Mouse (Mus musculus) urinary bladder, postnatal 25 days (tissue): ENCODE data around the gene Smoc2.

Experiments
- DNase-seq: peaks from one replicate; pipeline ENCODE4 v3.0.0; 2022; ENCODE audit warnings: low spot score

Gene Smoc2

GRCm38 (mm10) chr17:14279177-14279965 is at the start of gene Smoc2:
Gene Smoc2, plus strand, starts transcription at chr17:14279506.
- peak; percentile 36 for DNase-seq

DNA sequence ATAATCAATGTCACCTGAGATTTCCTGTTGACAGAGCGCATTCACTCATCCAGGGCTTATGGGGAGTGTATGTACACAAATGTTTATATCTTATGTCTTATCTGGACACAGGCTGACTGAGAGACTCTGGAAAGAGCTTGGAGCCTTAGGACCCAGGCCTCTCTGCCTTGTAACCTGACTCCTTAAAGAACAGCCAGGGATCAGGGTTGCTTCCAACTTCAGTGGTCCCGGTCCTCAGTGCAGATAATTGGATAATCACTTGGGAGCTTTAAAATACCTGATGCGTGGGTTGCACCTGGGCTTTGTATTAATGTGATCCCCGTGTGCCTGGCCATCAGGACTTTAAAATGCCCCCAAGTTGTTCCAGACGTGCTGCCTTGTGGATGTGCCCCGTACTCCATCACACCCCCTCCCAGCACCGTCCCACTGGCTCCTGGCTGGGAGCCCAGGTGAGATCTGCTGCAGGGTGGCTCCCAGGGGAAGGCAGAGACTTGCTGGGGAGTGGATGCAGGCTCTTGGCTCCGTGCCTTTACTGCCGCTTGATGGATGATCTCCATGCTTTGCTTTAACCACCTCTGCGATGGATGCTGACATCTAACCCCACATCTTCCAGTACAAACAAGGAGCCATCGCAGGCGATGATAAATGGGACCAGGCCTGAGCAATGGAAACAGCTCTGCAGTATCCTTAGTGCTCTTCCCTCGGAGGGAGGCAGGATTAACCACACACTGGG is 48.4 kb upstream of the Smoc2 start:
- DNase-seq: no peak

- peak; percentile 87 for DNase-seq
These were observed 46.7 kb upstream of the Smoc2 start for GRCm38 (mm10) chr17:14232629-14233028.

GRCm38 (mm10) chr17:14233658-14234057 is 45.6 kb upstream of the Smoc2 start:
- DNase-seq: no peak

GRCm38 (mm10) chr17:14234774-14235389 is 44.4 kb upstream of the Smoc2 start:
- DNase-seq: no peak

GRCm38 (mm10) chr17:14237134-14237533 is 42.2 kb upstream of the Smoc2 start:
- DNase-seq: no peak

DNA sequence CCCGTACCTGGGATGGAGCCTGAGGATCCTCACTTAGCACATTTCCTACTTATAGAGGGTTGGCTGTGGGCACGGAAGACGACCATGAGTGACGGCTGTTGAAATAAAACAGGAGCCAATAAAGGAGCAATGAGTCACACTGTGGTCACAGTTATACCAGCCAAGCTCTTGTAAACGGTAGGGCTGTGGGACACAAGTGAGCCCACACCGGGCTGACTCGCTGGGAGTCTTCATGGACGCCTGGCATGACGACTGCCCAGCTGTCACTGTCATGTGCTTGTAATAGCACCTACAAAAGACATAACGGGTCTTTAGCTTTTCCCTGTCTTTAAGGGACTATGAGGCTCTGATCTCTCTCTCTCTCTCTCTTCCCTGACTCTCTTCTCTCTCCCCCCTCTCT is 39.3 kb upstream of the Smoc2 start:
- no peak for DNase-seq

DNA sequence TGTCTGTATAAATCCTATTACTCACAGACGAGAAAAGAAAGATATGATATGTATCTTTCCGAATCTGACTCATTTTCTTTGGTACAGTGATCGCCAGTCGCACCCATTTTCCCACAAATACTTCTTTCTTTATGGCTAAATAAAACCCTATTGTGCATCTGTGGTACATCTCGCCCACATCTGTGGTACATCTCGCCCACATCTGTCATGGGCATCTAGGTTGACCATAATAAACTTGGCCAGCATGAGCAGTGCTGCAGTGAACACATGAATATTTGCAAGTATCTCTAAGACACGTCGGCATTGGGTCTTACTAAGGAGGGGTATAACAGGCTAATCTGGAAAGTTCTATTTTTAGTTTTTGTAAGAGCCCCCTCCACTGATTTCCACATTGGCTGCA is 36.7 kb upstream of the Smoc2 start:
- DNase-seq: no peak

- no peak for DNase-seq
These were observed 34.9 kb upstream of the Smoc2 start for GRCm38 (mm10) chr17:14244195-14244965.

DNA sequence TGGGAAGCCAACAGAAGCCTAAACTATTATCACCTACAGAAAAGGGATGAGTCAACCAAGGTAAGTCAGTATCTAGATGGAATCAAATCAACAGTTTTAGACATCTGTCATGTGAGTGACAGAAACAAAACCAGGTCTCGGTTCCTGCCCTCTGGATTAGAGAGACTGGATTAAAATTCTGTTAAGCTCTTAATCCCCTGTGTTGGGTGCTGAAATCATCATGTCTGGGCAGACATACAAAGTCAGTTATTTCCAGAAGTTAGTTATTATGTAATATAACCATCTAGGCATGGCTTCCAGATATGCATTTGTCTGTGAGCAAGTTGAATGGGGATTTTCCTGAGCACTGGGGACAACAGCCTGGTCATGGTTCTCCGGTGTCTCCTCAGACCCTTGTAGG is 33.0 kb upstream of the Smoc2 start:
- DNase-seq: no peak

GRCm38 (mm10) chr17:14247931-14248330 is 31.4 kb upstream of the Smoc2 start:
- DNase-seq: no peak

DNA sequence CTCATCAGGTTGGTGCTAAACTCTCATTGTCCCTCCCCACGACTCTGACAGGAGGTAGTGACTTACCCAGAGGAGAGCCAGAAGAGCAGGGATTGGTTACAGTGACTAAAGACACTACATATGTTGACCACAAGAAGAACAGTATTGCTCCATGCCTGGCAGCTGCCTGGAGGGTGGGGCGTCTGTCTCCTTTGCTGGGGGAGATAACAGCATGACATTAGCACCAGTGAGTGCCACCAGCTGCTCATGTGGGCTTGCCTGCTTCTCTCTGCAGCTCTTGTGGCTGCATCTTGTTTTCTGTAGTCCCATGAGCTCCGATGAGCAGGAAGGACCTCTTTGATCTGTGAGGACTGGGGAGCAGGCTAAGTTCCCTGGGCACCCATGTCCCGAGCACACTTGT is 29.7 kb upstream of the Smoc2 start:
- DNase-seq: peak; percentile 37

DNA sequence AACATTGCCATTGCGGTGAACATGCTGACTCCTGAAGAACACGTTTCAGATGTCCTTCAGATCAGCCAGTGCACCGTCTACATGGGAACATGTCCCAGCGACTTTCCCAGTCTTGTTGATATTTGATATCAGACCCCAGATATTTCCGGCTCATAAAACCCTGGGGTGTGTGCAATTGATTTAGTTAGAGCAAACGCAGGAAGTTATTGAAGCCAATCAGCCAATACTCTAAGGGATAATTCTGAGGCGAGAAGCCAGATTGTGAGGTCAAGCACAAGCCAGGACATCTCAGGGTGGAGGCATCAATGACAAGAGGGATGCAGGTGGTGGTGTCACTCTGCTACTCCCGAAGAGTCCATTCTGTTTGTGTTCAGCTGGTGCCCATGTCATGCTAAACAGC is 28.9 kb upstream of the Smoc2 start:
- no peak for DNase-seq

DNA sequence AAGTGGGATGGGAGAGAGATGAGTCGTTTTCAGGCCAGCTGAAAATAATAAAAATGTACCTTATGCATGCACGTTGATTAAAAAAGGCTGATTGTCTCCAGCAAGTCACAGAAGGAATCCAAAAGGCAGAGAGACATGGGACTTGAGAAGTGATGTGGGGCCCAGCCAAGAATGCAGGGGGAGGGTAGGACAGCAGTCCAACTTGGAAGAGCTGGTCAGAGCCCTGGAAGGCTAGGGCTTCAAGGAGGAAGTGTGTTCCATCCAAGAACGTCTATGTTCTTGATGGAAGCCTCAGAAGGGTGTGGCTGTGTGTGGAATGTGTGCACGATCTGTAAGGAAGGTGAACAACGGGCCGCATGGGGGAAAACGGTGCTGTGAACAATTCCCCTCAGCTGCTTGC is 26.9 kb upstream of the Smoc2 start:
- DNase-seq: no peak

GRCm38 (mm10) chr17:14254616-14255015 is 24.7 kb upstream of the Smoc2 start:
- DNase-seq: no peak

- no peak for DNase-seq
These were observed 21.3 kb upstream of the Smoc2 start for GRCm38 (mm10) chr17:14257799-14258520.

DNA sequence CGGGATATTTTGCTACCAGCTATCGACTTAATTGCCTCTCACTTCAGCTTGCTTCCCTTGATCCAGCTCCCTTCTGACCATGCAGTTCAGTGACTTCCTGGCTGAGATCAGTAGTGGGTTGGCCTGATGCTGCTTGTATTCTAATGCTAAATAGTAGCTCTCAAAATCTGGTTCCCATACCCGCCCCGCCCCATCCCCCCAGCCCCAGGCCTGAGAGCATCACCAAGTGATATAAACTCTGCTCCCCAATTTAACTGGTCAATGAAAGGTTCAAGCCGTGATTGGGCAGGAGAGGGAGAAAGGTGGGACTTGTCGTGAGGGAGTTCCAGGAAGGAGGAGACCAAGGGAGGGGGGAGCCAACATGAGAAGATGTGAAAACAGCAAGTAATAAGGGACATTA is 20.4 kb upstream of the Smoc2 start:
- no peak for DNase-seq

DNA sequence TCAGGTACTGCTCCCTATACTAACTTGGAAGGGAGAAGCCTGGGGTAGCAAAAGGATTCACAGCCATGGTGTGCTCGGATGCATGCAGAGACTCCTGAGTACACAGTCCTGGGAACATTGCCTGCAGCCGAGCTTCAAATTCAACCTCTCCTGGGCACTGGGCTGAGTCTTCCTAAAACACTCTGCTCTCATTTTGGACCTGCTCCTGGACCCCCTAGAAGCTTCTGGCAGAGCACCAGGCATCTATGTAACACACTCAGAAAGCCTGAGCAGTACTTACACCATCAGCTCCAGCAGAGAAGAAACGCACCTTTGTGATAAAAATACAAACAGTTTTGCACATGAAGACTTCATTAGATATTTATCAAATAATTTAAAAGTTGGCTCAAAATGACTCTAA is 18.3 kb upstream of the Smoc2 start:
- DNase-seq: no peak

GRCm38 (mm10) chr17:14262217-14262616 is 17.1 kb upstream of the Smoc2 start:
- DNase-seq: no peak

DNA sequence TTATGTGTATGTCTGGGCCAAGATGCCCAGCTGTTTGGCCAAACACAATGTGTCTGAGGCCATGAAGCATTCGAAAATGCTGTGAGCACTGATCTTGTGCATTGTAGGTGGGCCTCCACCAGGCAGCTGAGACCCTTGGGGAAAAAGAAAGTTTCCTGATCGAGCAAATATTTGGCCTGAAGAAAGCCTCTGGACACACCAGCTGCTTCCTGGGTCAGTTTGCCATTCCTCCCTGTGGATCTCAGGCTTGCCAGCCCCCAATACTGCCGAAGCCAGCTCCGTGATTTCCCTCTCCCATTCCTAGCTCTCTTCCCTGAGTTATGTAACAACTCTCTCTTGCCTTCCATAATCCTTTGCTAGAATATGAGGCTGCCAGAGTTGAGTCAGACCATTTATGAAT is 11.3 kb upstream of the Smoc2 start:
- no peak for DNase-seq

DNA sequence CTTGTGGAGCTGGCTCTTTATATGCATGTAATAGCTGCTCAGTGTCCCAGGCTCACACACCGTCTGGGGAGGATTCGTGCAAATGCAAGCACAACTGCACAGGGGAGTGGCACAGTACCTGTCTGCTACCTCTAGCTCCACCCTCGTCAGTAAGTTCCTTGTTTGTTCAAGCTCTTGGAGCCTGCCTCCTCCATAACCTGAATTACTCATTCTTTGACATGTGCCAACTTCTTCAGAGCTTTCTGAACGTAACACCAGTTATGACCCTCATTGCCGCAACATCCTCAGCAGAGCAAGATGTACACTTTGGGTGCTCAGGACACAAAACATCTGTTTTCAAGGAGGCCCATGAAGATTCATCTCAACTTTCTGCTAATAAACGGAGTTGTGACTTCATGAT is 5.9 kb upstream of the Smoc2 start:
- DNase-seq: no peak

DNA sequence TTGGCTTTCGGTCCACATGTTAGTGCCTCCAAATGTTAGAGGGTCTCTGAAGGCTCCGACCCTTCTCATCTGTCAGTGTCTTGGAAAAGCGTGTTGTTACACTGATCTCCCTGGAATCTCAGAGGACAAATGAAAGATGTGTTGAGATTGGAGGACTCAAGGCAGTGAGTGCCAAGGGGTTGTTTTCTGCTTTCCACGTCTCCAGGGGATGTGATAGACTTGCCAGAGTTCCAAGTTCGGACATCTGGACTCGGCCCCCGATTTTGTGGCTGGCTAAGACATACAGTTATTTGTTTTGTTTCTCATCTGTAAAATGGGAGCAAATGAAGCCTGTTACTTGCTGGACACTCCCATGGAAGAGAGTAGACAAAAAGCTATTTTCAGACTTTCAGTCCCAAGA is 2.0 kb upstream of the Smoc2 start:
- no peak for DNase-seq
